Mouse (Mus musculus): Measurements from ENCODE around the gene Pate2.

DNA sequence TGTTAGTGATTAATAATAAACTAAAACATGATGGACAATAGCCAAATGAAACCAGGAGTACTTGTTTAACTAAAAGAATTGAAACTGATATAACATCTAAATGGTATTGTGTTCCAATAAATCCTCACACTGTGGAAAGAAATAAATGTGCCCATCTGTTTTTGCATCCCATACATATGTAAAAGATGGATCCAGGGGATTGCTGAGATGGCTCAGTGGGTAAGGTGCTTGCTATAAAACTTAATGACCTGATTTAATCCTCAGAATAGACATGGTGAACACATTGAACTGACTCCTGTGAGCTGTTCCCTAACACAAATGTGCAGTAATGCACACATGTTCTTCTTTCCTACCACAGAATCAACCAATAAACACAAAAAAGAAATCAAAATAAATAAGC lies 121.8 kb downstream of the Pate2 start:
- TF ChIP-seq CTCF (IDR thresholded peaks at IDR 0.05; ENCODE audit: low read depth): no peak
- TF ChIP-seq EP300 (optimal IDR thresholded peaks at IDR 0.05): no peak

Data from stomach, postnatal 0 days (tissue).